Mouse (Mus musculus) heart, postnatal 14 days (tissue): Measurements from ENCODE around the gene Gm5868. TPM values are rescaled to one million over a fixed set of nuclear protein-coding genes. Genes with fewer than 3 reads are reported as not detected.
"Not testable (repeated sequence)": the region's sequence is repeated elsewhere in the genome, so short reads cannot be mapped to it uniquely, and the experiment has no call there.

Experiments
- DNase-seq, 2 experiments: peaks; one replicate each; pipeline ENCODE4 v3.0.0; 2021 to 2022
- intact Hi-C: fragments of 180-260 bp; cut with DNase I; formaldehyde crosslinking; loops from one replicate; pipeline ENCODE4 v1.15.1; 2025
- long read RNA-seq, 2 experiments: library from polyadenylated mRNA; stranded (forward); transcript quantifications; one replicate each; pipeline ENCODE4 v2.0.0; 2021
- total RNA-seq, 2 experiments: library from RNA; stranded (reverse); gene quantifications; 2 replicates each; pipeline ENCODE4 v1.2.3; 2021

Gm5868 gene
- total RNA-seq, result not detected
- long read RNA-seq, experiment 1, result 0 reads
- long read RNA-seq, experiment 2, result 0 reads

DNA sequence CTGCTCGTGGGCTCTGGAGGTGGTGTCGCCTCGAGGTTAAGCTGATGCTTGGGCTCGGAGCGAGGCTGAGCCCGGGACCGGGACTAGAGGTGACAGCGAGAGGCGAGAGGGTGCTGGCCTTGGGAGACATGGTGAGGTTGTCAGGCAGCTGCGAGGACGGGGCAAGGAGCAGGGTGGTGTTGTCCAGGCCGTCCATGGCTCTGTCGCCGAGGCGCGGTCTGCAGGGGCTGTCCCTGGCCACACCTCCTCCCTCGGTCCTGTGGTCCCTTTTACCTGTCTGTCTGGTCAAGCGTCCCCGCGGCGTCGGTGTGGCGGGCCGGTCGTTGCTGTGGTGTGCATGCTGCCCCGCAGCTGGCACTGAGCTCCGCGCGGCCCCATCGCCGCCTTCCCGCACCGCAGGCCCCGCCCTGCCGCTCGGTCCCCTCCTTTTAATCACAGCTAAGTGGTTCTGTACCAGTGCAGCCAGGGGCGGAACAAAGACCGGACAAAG lies at the start of gene Gm5868:
Gene Gm5868, minus strand, starts transcription at position 360 of the 490 bp plus-strand sequence.
- intact Hi-C loops, result loop anchor here (2.0 kb wide), 1 partner anchor 420 kb away; the partner anchor contains the start of gene Slc10a4
- DNase-seq, result no peak

DNA sequence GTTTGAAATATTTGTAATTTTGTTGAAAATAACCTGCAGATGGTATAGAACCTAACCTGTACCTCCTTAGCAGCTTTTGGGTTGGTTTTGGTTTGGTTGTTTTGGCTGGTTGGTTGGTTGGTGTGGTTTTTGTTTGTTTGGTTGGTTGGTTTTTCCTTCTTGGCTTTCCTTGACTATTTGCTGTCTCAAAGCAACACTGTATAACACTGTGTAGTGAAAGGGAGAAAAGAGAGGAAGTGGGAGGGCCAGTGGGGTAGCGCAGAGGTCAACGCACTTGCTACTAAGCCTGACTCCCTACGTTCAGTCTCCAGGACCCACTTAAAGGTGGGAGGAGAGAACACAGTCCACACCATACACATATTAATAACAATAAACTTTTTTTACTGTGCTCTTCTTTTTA lies 49.2 kb upstream of the Gm5868 start:
- intact Hi-C loops, result no loop called here

DNA sequence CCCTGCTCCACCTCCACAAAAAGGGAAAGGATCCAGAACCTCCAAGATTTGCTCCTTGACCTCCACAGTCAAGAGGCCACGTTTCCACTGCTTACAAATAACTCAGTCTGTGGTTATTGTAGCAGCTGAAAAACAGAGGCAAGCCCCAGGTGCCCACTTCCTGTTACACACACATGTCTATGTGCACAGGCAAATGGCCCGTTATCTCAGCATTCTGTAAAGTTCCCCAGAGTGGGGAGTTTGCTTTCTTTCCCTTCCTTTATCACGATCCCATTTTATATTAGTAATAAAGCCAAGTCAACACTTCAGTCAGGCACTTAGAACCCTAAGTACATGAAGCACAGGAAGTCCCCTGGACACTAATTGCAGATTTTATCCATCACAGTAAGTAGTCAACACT lies 48.8 kb upstream of the Gm5868 start:
- intact Hi-C loops, result no loop called here
- no peak for DNase-seq

More for the DNA sequence above, 49.2 kb upstream of the Gm5868 start:
- no peak for DNase-seq

DNA sequence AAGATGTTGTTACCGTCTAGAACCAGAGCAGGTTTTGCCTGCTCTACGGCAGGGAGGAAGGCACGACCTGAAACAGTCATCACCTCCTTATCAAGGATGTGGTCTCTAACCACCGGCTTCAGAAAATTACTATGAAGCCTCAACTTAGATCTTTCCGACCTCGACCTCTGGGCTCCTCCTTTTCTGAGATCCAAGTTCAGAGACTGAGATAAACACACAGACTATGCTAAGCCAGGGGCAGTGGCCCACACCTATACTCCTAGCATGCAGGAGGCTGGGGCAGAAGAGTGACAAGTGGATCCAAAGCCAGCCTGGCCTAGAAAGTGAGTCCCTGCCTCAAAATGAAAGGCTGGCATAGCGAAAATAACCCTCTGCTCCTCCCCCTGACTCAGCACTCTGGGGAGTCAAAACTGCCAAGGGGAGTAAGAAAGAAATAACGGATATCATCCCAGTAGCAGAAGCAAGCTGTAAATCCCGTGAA lies 47.5 kb upstream of the Gm5868 start:
- DNase-seq, result no peak
- intact Hi-C loops, result no loop called here

DNA sequence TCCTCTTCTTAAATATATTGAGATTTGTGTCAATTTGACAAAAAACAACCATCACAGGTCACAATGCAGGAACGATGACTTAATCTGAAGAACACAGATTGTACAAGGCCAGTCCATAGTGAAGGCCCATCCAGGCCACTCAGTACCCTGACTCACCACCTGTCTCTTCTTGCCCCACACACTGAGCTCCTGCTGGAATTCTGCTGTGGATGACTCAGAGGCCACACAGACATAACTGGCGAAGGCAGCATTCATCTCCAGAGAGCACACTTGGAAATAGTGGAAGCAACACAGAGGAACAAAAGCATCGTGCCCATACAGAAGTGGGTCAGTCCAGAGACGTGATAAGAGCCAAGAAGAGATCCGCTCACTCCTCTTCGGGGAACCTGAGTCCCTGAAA lies 42.7 kb upstream of the Gm5868 start:
- intact Hi-C loops, result no loop called here
- no peak for DNase-seq

DNA sequence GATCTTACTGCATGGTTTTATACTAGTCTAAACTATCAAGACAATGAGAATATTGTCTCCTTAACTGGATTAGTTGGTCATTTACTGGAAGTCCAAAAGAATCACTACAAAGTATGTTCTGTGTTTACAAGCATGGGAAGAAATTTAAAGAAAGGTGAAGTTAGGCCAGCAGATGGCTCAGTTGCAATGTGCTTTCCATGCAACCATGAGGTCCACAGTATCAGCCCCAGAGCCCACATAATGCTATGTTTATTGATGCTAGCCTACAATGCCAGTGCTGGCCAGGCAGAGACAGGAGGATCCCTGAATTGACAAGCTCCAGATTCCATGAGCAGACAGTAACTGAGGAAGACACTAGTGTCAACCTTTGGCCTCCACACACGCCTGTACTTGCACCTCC lies 33.7 kb upstream of the Gm5868 start:
- no peak for DNase-seq
- intact Hi-C loops, result no loop called here

DNA sequence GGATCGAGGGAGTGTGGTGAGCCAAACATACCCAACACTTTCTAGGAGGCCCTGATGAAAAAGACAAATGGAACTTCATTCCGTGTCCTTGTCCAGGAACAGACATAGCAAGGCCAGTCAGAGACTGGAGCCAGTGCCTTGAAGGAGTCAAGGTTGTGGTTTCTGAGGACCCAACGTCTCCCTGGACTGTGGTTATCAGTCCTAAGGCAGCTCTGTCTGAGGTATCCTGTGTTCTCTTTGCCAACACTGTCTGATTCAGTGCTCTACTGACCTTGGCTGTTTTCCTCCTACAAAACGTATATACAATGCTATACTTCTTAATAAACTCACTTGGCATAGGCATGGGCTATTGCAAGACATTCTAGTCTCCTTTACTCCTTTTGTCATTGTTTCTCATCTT lies 30.1 kb upstream of the Gm5868 start:
- intact Hi-C loops, result no loop called here
- DNase-seq, result no peak

DNA sequence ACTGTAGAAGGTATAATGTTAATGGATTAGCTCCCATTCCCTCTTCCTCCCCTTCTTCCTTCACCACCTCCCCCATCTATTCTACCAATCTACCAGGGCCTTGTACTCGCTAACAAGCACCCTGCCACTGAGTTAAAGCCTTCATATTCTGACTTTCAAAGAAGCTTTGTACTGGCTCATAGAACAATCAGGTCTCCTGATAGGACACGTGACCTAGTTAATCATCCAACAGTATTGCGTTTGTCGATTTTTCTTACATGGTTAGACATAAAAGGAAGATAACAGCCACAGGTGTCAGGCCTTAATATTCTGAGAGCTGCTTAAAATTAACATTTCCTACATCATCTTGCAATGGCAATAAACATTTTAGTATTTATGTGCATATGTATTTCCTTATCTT lies 15.8 kb upstream of the Gm5868 start:
- intact Hi-C loops, result loop anchor here (5.0 kb wide), 1 partner anchor 251 kb away; no protein-coding TSS in a partner anchor
- no peak for DNase-seq

DNA sequence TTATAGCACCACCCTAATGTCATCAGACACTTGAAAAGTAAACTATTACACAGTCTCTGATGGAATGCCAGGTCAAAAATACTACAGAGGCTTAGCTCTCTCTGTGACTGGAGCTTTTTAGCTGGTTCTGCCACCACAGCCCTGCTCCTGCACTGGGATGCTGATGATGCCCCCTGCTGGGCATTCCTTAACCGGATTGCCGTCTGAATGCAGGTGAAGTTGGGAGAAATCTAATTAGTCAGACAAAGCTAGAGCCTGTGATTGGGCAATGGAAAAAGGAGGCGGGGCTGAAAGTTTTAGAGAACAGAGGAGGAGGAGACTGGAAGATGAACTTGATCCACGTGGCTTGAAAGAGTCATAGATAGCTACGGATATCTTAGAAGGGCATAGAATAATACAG lies 13.7 kb upstream of the Gm5868 start:
- intact Hi-C loops, result loop anchor here (5.0 kb wide), 1 partner anchor 249 kb away; no protein-coding TSS in a partner anchor
- peak; percentile 59 to 66 for DNase-seq

DNA sequence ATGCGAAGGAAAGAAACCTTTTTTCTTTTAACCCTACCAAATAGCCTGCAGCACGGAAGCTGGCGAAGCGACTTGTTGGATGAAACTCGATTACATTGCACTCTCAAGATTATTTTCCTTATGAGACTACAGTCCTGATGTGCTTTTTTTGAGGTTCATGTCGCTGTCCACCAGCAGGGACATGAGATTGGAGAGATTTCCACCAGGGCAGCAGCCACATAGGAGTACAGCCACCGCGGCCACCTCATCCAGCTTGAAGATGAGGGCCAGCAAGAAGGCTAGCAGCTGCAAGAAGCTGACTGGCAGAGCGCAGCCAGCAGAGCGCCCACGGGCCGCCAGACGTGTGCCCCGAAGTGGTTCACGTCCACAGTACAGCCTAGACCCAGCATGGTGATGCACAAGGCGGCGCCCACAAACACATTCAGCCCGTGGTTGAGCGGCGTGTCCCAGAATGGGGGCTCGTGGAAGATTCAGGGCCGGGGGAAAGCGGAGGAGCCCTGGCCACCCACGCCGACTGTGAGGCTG lies 622 bp downstream of the Gm5868 start:
- not testable (repeated sequence) for DNase-seq
- intact Hi-C loops, result loop anchor here (2.0 kb wide), 1 partner anchor 420 kb away; the partner anchor contains the start of gene Slc10a4

DNA sequence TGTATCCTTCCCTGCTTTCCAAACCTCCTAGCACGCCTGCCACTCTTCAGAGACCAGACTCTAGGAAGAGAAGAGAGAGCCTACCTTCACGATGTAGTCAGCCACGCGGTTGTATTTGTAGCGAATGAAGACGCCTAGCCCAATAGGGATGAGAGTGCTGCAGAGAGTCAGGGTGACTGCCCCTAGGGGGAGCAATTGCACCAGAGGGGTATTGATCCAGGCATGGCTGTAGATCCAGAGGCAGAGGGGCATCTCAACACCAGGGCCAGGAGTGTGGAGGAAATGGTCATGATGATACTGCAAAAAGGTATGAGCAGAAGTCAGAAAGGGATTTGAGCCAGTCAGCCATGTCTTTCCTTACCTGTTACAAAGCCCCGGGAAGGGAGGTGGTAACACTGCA lies 1.2 kb downstream of the Gm5868 start:
- not testable (repeated sequence) for DNase-seq
- intact Hi-C loops, result loop anchor here (2.0 kb wide), 1 partner anchor 421 kb away; the partner anchor contains the start of gene Slc10a4

DNA sequence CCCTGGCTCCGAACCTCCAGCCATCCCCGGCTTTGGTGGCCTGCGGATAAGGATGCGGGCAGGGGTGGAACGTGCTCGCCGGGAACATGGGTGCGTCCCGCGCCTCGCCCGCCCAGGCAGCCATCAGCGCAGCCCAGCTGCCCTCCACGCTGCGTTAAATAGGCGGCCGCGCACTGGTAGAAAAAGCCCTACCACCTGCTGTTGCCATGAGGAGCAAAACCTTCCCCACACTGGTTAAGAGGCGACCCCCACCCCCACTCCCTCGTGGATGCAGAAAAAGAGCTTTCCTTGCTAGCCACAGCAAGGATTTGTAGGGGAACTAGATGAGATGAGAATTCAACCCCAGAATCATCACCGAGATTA lies 6.4 kb downstream of the Gm5868 start, which contains the start of gene Zar1:
Gene Zar1, minus strand, starts transcription at position 285 of the 363 bp plus-strand sequence.
- DNase-seq, intact Hi-C loops: not testable (repeated sequence)

DNA sequence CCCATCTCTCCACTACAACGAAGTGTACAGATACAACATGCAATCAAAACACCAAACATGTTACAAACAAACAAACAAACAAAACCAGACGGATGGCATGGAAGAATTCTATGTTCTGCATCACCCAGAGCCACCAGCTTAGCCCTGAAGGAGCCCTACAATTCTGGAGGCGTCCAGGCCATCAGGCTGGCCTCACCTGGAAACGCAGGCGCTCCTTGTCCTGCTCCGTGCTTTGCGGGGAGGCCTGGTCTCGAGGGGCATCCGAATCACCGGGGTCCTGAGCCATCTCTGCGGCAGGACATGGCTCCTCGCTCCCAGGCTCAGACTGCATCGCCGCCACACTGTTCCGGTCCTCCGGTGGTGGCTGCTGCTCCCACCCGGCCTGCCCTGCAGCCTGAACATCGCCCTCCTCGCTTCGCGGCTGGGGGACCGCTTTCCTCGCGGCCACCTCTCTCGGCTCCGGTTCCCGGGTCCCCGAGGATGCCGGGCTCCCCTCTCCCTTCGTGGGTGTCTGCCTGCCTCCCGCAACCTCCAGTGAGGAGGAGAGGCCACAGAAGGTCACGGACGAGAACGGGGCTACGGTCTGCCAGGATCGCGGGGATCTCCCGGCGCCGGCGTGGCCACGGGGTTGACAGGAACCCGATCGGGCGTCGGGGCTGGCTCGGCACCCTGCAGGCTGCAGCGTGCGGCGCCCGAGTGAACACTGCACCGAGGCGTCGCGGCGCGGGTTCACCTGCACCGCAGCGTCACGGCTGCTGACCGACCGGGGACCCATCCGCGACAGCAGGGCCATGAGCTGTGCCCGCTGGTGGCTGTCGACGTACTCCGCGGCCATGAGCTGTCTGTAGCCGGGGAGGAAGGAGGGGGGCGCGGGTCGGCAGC lies 7.0 kb downstream of the Gm5868 start:
- DNase-seq, intact Hi-C loops: not testable (repeated sequence)

DNA sequence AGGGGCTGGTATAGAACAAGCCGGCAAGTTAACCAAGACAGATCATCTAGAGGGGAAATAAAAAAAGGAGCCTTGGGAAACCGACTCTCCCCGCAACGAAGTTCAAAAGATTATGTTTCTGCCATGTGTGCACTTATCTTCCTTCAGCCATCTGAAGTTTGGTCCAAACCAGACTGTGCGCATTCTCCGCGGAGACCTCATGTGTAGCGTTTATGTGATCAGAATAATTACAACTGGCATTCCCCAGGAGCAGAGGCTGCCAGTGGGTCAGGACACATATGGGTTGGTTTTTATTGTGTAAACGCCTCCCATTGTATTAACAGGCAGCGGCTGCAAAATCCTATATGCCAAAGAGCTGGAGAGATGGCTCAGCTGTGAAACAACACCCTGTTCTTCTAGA lies 7.8 kb downstream of the Gm5868 start:
- intact Hi-C loops, result loop anchor here (5.0 kb wide), 1 partner anchor 438 kb away; no protein-coding TSS in a partner anchor

DNA sequence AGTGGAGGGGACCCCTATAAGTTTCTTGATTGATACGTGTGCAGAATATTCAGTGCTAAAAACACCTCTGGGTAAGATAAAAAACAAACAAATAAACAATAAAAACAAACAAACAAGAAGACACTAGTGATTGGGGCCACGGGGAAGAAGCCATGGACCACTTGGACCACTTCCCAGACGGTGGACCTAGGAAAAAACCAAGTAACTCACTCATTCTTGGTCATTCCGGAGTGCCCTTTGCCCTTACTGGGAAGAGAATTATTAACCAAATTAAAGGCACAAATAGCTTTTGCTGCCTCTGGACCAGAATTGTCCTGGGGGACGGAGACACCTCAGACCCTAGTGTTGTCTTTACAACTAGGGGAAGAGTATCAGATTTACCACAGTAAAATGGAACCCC lies 21.7 kb downstream of the Gm5868 start:
- no peak for DNase-seq
- intact Hi-C loops, result no loop called here

More for the DNA sequence above, 7.8 kb downstream of the Gm5868 start:
- not testable (repeated sequence) for DNase-seq

DNA sequence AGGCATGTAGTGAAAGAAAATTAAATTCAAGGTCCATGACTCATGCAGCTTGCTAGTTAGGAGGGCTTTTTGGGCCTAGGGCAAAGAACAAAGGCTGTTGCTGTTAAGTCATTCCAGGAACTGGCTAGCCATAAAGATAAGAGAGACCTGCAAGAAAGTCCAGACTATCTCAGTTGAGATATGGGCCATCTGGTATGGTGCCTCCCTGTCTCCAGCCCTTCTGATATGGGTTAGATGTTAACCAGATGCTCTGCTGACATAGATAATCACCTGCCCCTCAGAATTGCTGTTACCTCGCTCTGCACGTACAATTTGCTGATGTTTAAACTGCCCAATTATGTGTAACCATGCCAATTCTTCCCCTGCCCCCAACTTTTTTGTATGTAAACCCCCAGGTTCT lies 24.2 kb downstream of the Gm5868 start:
- intact Hi-C loops, DNase-seq: not testable (repeated sequence)

DNA sequence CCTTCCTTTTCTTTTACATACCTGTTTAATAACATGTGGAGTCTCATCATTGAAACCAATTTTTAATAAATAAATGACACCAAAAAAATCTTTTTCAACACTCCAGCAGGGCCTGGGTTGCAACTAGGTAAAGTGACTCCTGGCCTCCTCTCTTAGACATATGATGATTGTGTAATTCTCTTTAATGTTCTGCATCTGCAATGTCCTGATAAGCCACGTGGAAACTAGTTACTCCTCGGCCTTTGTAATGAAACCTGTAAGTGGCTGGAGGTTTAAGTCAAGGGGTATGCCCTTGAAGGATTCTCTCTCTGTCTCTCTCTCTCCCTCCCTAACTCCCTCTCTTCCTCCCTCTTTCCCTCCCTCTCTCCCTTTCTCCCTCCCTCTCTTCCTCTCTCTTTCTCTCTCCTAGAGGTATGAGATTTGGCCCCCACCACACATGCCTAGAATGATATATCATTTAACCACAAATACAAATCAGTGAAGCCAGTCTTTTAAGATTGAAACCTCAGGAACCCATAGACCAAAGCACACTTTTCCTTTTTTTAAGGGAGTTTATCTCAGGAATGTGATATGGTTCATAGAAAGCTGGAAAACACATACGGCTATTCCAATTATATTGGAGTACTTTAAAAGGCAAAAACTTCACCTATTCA lies 26.2 kb downstream of the Gm5868 start:
- no peak for DNase-seq
- intact Hi-C loops, result no loop called here

DNA sequence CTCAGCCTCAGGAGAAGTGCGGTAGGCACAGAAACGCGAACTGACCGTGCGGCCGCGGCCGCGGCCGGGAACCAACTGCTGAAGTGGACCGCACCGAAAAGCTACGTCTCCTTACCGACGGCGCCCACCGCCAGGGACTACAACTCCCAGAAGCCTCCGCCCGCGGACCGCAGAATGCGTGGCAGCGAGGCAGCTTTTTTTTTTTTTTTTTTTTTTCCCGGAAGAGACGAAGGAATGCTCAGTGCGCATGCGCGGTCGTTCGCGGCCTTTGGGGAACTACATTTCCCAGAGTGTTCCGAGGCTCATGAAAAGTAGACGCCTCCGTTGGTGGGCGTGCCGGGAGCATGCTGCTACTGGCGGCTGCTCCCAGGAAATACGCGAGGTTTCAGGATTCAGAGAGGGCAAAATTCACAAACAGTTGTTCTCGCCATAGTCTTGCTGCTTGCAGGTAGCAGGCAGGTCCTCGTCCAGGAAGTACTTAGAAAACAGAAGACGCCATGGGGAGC lies 27.8 kb downstream of the Gm5868 start, which contains the start of gene Nfxl1:
Gene Nfxl1, minus strand, starts transcription at position 141 of the 506 bp plus-strand sequence.
- intact Hi-C loops, result no loop called here
- DNase-seq, result peak; percentile 97 to 98

DNA sequence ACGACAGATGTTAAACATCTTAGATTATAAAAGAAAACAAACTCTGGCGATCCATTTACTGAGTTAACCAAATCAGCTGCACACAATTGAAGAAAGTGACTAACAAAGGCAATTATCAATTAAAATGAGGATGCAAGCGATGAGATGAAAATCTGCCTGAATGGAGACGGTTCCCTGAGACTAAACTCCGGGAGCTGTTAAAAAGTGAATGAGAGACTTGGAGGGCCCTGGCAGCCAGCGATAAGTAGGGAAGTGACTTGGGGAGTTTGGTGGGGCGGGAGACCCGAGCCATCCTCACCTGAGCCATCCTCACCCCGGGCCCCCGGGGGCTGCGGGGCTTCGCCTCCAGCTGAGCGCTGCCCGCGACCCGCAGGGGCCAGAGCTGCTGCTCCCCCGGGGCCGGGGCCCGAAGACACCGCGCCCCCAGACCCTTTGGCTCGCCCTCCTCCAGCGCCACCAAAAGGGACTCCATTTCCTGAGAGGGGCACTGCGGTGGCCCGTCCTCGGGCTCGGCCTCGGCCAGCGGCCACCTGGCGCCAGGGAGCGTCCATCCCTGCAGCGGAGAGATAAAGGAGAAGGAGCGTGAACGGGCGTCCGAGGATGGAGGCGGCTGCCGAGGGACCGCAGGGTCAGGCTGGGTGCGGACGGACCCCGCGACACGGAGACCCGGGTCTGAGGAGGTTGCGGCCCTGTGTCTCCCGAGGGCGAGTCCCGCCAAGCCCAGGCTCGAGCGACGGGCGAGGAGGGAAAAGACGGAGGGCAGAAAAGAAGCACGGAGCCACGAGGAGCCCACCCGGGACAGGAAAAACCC lies 28.4 kb downstream of the Gm5868 start:
- peak in 1 of 2 experiments; percentile 60 for DNase-seq
- intact Hi-C loops, result no loop called here
